Mouse (Mus musculus) adrenal gland, postnatal 14 days (tissue): ENCODE results near the gene Ubxn11. TPM values are rescaled to one million over a fixed set of nuclear protein-coding genes. Genes with fewer than 3 reads are reported as not detected.

ENCODE experiments used
- DNase-seq: peaks from one replicate; pipeline ENCODE4 v3.0.0; 2021; ENCODE audit warnings: mixed read lengths
- long read RNA-seq, 2 experiments: library from polyadenylated mRNA; stranded (forward); transcript quantifications; one replicate each; pipeline ENCODE4 v2.0.0; 2021
- total RNA-seq: library from RNA; stranded (reverse); gene quantifications from 2 replicates; pipeline ENCODE4 v1.2.3, GENCODE M21; 2021

The Ubxn11 gene
- 6.2 and 8.4 TPM in 2 replicates for total RNA-seq
- long read RNA-seq, experiment 1, partial matches to known transcripts: 0 of 4 reads
- long read RNA-seq, experiment 1, other reads (novel, unspliced or antisense): 2 of 4 reads
- long read RNA-seq, experiment 2, partial matches to known transcripts: 1 of 4 reads
- long read RNA-seq, experiment 2, other reads (novel, unspliced or antisense): 2 of 4 reads

DNA sequence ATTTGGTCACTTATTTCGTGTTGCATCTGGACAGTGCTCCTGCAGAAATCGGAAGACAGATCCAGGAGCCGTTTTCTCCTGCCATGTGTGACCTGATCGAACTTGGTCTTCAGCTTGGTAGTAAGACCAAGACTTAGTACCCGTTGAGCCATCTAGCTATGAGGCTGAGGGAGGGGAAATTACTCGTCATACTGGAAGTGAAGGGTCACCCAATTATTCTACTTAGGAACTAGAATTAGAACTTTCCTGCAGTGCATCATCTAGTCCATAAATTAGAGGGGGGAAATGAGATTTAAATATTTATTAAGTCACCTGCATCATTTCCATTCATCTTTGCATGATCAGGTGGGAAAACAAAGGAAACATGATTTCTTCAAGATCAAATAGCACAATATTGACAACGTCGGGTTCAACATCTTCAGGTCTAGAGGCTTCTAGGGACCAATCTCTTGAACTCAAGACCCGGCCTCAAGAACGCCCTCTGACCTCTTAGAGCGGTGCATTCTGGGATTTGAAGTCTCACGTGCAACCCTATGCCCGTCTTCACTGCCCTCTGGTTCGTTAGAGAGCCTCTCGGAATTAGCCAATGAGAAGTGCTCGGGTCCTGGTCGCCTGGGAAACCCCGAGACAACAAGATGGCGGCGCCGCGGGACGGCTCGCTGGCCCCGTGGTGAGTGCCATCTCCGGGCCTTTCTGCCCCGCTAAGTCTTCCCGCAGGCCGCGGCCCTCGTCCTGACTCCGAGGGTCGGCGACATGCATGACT, at the start of gene Ubxn11:
Gene Ubxn11 (plus strand): TSS at position 592 of the 763 bp plus-strand sequence.
- peak; percentile 95 for DNase-seq

DNA sequence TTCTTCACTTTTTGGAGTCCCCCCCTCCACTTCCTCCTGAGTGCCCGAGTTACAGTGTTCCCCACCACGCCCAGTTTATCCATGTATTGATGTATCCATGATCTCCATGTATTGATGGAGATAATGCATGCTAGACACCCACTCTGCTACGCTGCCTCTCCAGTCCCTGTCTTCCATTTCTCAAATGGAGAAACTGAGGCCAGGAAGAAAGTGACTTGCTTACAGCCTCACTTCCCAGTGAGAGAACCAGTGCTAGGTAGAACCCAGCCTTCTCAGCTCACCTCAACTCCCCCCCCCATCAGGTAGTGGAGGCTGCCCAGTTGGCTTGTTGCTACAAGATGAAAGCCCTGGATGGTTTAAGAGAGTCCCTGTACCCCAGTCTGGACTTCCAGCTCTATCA, 48.8 kb upstream of the Ubxn11 start, which contains the start of gene Zfp683:
Gene Zfp683 (plus strand): TSS at position 301 of the 400 bp plus-strand sequence.
- no peak for DNase-seq

DNA sequence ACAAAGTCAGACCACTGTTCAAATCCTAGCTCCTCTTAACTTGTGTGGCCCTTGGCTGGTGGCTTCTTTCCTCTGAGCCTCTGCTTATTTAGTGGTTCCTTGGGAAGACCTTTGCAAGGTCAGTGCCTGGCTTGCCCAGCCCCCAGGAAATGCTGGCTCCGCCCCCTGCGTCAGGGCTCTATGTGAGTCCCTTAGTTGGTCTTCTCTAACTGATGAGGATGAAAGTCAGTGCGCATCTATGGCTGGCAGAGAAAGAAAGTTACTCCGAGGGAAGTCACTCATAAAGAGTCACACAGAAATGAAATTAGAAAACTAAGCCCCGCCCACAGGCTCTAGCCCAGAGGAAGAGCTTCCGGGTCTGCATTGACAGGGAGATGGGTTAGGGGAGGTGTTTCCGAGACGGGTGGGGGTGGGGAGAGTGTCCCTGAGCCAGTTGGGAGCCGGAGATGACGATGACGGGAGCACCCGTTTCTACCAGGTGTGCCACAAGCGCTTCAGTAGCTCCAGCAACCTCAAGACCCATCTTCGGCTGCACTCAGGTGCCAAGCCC, 44.1 kb upstream of the Ubxn11 start:
- no peak for DNase-seq

DNA sequence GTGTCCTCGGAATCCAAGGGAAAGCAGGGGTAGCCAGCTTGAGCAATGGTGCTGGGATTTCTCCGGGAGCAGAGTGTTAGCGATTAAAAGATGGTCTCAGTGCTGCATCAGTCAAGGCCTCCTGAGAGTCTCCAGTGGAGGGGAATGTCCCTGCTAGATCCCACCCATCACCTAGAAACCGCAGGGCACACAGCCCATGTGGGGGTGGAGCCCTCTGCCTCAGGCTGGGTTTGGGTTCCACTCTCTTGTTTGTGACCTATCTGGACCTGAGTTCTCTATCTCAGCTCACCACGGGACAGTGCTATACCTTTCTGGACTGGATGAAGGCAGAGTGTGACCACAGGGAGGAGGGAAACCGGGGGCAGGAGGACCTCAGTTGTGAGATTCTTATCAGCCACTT, 43.5 kb upstream of the Ubxn11 start:
- DNase-seq: no peak

DNA sequence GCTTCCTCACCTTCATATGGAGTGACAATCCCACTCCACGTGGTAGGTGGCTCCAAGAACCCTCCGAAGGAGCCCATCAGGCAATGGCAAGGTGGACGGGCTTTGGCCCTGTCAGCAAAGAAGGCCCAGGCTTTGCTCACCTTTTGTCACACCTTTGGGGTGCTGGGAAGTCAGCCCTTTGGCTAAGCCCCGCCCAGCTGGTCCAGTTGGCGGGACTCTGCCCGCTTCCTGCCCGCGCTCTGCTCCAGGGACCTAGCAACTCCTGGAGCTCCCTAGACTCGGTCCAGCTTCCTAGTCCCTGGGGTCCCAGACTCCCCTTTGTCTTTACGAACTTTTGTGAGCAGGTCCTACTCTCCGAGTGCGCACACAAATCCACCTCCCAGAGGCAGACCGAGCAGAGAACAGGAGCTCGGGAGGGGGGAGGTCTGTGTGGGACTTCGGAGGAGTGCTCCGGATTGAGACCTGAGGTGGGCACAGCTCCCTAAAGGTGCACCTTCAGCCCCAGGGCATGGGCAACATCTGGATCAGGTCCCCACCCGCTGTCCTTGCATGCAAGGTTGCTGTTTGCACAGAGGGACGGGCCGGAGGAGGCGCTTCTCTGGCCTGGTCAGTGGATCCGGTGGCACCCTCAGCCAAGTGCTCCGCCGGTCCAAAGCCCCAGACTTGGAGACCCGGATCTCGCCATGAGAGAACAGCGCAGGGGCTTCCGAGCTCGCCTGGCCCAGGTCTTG, 42.1 kb upstream of the Ubxn11 start, which contains the start of gene Crybg2:
Gene Crybg2 (plus strand): TSS at position 681 of the 731 bp plus-strand sequence.
- DNase-seq: no peak

DNA sequence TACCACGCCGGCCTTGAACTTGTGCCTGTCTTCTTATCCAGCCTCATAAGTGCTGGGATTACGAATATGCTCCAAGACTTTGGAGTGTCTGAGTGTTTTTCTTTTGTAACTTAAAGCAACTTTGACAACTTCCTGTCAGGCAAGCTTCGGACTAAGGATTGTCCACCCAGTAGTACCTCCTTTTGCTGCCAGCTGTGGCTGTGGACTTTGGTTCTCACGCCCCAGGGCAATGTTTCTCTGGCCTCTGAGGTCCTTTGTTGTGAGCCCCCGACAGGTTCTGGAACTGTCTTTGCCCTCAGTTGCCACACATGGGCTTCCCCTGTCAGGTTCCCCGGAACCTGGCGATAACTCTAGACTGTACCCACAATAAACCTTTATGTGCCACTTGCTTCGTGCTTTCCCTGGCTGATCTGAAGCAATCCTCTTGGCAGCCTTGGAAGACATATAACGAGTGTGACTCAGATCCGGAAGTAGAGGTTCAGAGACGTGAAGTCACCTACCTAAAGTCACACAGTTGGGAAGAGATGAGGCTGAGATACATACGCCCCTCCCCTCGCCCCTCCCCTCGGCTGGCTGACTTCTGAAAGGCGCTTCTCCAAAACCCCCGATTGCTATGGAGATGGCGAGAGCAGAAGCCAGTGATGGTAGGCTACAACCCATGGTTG, 41.1 kb upstream of the Ubxn11 start:
- DNase-seq: no peak

DNA sequence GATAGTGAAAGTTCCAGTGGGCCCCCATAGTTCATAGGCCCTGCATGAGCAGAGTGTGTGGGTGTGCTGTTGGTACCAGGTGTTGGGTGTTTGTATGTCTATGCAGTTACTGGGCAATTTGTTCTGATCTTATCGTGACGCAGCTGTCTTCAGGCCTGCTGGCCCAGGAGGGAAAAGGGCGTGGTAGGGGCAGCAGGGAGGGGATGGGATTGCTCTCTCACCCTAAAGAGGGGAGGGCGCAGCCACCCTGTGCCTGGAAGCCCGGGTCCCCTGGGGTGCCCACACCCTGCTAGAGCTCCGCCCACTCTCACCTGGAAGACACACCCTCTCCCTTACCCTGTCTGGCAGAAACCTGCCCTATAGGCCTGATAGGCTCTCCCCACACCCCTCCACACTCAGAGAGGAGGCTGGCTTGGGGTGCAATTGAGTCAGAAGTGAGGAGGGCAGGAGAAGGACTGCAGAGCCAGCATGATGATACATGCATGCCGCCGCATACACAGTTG, 40.4 kb upstream of the Ubxn11 start:
- DNase-seq: no peak

DNA sequence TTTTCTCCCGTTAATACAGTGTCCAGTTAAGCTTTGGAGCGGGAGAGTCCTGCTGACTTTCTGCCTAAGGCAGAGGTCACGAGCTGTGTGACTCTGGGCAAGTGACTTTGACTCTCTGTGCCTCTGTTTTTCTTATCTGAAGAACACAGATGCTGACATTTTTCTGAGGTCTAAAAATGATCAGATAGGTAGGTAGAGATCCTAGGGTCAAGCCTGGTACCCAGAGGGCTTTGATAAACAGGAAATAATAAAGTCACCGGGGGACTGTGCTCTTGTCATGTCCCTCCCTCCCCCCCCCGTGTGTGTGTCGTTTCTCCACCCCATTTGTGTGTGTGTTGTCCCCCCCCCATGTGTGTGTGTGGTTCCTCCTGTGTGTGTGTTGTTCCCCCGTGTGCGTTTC, 39.8 kb upstream of the Ubxn11 start:
- no peak for DNase-seq

DNA sequence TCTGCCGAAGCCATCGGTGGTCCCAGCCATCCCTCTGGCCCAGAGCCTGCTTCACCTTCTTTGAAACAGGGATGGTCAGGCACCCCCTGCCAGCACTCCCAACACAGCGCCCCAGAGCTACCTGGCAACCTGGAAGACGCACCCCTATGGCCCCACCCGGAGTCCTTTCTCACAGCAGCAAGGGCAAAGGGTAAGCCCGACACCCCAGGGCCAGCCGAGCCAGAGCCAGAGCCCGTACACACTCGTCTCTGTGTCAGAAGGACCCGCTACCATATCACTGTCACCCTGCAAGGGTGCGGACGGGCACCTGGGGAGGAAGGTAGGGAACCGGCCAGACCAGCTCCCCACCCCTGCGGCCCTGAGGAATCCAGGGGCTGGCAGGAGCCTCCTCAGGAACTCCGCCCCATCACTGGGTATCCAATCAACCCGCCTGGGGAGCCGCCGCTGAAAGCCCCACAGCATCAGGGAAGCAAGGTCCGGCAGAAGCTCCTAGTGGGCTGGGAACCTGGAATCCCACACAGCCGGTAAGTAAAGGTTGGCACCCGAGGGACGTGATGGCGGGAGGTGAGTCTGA, 36.9 kb upstream of the Ubxn11 start:
- DNase-seq: no peak

DNA sequence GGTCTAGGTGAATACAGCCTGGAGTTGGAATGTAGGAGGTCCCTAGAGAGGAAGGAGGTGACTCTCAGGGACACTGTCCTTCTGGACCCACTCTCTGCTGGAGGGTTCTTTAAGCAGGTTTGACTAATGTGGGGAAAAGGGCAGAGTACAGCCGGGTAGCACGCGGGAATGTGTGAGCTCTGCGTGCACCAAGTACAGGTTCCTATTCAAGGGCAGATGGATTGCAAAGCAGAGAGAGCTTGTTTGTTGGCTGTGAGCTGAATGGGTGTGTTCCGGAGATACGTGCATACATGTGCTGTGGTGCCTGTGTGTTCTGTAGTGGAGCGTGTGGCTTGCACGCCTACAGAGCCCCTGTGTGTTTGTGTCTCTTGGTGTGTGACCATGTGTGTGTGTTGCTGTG, 35.0 kb upstream of the Ubxn11 start:
- DNase-seq: no peak

DNA sequence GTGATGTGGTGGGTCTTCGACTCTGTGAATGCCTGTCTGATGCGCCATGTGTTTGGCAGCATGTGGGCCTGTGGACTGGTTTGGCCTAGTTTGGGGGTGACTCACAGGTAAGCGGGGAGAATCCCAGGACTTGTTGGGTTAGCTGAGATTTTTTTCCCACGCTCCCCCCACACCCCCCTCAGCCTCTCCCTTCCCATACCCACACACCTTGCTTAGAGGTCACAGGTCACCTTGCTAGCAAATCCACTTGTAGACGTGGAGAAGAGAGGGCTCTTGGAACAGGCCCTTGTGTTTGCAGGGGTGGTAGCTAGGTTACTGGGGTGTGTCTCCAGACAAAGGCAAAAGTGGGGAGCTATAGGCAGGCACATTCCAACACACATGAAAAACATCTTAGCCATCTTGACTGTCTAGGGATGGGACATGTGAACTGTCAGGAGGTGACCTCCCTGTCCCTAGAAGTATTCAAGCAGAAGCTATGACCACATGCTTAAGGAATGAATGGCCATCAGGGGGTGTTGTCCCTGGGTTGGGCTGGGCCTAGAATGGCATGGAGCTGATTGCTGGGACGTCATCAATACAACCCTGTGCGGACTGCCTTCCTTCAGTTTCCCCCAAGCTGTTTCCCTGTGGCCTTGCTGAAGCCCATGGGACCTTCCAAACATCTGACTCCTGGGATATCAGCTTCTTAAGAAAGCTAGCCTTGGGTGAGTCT, 34.4 kb upstream of the Ubxn11 start:
- no peak for DNase-seq

DNA sequence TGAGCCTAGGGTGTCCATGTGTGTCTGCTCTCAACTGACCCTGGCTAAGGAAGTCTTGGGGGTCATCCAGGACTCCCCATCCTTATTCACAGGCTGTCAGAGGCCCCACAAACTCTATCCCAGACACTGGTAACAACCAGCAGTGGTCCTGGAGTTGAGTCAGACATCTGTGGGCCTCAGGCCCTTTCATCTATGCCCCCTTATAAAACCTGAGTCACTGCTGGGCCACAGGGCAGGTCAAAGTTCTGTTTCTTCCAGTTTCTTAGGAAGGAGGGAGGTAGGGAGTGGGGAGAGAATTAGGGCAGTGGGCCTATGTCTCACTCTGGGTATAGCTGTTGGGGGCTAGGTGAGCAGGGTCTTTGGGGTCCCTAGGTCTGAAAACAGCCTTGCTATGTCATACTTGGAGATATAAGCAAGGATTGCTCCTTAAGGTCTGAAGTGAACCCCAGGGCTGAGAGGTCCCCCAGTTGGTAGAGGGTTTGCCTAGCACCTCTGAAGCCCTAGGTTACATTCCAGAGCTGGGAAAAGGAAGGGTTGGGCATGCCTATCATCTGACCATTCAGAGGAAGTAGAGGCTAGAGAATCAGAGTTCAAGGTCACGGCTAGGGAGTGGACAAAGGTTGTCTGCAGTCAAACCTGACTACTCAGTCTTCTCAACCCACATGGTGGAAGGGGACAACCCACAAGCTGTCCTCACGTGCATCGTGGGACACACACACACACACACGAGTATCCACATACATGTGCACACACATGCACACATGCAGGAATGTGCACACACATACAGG, 33.4 kb upstream of the Ubxn11 start:
- DNase-seq: no peak

DNA sequence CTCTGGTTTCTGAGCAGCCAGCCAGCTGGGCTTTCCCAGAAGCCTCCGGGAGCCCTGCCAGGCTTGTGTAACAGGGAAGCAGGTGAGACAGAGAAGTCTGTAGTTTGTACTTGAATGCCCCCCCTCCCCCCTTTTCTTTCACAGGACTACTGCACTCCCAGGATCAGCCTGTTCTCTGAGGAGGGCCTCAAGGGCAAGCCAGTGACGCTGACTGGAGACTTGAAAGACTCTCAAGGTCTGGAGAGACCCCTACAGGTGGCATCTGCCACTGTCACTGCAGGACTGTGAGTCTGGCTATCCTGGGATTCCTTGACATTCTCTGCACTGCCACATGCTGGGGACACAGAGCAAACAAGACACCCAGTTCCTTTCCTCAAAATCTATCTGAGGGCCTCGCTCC, 23.7 kb upstream of the Ubxn11 start:
- peak; percentile 69 for DNase-seq

DNA sequence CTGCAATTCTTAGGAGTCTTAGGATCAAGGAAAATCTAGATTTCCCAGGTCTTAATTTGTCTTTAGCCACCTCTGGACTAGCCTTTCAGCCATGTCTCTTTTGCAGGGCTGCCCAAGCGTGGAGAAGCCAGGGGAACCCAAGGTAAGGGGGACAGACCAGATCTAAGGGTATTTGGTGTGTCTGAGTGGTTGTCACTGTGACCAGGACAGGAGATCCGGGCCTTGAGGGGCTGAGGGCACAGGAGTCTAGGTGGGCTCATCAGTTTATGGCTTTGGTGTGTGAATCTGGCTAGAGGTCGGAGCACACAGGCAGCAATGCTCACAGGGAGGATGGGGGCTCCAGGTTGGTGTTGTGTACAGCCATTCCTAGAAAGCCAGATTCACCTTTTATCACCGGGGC, 21.7 kb upstream of the Ubxn11 start:
- no peak for DNase-seq

DNA sequence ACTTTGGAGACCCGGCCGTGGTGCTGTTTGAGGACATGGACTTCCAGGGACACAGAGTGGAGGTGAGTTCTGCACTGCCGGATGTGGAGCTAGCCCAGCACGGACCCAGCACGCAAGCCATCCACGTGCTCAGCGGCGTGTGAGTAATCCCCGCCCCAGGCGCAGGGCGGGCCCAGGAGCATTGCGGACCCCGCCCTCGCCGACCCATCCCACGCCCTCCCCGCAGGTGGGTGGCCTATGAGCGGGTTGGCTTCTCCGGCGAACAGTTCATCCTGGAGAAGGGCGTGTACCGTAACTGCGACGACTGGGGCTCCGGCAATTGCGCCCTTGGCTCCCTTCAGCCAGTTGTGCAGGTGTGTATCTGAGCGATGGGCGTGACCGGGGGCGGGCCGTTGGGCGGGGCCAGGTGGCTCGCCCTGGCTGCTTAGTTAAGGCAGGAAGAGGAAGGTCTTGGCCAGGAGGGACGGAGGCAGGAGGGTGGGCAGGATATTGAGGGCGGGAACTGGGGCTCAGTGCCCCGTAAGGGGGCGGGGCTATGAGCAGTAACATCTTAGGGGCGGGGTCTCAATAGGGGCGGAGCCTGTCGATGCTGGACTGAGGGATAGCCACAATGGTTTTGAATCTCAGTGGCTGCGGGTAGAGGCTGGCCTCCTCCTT, 20.5 kb upstream of the Ubxn11 start:
- peak; percentile 77 for DNase-seq

DNA sequence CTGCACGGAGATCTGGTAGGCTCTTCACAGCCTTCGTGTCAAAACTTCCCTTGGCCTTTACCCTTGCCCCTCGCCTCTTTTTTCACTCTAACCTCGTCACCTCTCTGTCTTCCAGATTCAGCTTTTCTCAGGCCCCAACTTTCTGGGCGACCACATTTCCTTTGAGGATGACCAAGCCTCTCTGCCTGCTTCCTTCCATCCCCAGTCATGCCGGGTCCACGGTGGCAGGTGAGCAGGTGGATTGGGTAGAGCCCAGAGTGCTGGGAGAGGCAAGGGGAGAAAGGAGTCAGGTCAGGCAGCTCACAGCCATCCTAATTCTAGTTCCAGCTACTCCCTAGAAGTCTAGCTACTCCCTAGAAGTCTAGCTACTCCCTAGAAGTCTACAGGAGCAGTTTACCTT, 19.9 kb upstream of the Ubxn11 start:
- no peak for DNase-seq

DNA sequence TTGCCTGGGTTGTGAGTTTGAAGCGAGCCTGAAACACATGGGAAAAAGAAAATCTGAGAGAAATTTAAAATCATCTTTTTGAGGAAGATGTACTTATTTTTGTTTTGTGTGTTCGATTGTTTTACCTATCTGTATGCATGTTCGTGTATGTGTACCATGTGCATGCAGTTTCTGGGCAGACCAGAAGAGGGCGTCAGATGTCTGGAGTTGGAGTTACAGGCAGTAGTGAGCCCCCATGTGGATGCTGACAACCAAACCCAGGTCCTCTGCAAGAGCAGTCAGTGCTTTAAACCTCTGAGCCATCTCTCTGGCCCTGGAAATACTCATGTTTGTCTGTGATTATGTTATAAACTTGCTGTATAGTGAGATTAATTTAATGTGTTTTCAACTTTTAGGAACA, 17.4 kb upstream of the Ubxn11 start:
- DNase-seq: no peak

DNA sequence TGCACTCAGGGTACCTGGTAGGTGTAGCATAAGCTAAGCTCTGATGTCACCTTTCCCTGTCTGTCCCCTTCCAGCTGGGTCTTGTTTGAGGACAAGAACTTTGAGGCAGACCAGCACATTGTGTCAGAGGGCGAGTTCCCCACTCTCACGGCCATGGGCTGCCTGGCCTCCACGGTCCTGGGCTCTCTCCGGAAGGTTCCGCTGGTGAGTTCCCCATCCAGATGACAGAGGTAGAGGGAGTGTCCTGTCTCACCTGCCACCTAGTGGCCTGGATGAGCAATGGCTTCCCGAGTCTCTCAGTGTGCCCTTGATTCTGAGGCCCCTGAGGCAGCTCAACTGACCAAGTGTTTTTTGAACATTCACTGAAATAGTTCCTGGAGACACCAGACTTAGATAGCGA, 15.0 kb upstream of the Ubxn11 start:
- DNase-seq: peak; percentile 63

DNA sequence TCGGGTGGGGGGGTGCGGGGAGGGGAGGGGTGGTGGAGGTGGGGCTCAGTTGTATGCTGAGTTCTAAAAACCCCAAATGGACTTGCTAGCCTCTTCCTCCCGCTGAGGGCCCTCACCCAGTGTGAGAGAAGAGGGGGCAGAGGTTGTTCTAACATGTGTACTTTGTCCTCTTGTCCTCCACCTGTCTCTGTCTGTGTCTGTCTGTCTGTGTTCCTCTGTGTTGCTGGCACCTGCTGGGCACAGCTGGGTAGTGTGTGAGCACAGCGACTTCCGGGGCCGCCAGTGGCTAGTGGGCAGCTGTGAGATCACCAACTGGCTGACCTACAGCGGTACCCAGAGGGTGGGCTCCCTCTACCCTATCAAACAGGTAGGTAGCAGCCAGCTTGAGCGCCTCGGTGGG, 13.3 kb upstream of the Ubxn11 start:
- DNase-seq: no peak
